Mouse (Mus musculus) forebrain, embryonic 11.5 days (tissue): Measurements from ENCODE around the gene Ano10. TPM values are rescaled to one million over a fixed set of nuclear protein-coding genes. Genes with fewer than 3 reads are reported as not detected.

Source experiments
- ATAC-seq: fragments of 200-750 bp; cut with Nextera tagmentation; replicated peaks from 2 replicates; pipeline ENCODE4 v1.8.0; 2017; ENCODE audit warnings: moderate TSS enrichment; ENCODE audit not compliant: low FRiP score
- DNase-seq: peaks from one replicate; pipeline ENCODE4 v3.0.0-alpha.2; 2017; ENCODE audit warnings: low spot score
- H3K27ac ChIP-seq: fragments of 300-500 bp; sonication (generic); 2 replicates; pipeline ENCODE4 v1.5.1; 2014; ENCODE audit warnings: low read depth, low read length
- H3K27me3 ChIP-seq: fragments of 300-500 bp; sonication (generic); 2 replicates; pipeline ENCODE4 v1.6.1; 2014; ENCODE audit warnings: mild to moderate bottlenecking, low read length, mixed read lengths; ENCODE audit not compliant: control insufficient read depth, insufficient read depth
- H3K36me3 ChIP-seq: fragments of 300-500 bp; sonication (generic); 2 replicates; pipeline ENCODE4 v1.6.1; 2014; ENCODE audit warnings: mild to moderate bottlenecking, low read length, moderate library complexity, mixed read lengths; ENCODE audit not compliant: control insufficient read depth, insufficient read depth
- H3K4me1 ChIP-seq: fragments of 300-500 bp; sonication (generic); replicated peaks from 2 replicates; pipeline ENCODE4 v1.6.1; 2014; ENCODE audit warnings: low read length, mixed read lengths; ENCODE audit not compliant: control insufficient read depth, insufficient read depth
- H3K4me2 ChIP-seq: fragments of 300-500 bp; sonication (generic); 2 replicates; pipeline ENCODE4 v1.6.1; 2014; ENCODE audit warnings: low read depth, mild to moderate bottlenecking, low read length, moderate library complexity, mixed read lengths; ENCODE audit not compliant: severe bottlenecking
- H3K4me3 ChIP-seq: fragments of 300-500 bp; sonication (generic); 2 replicates; pipeline ENCODE4 v1.5.1; 2014; ENCODE audit warnings: low read depth, low read length
- H3K9ac ChIP-seq: fragments of 300-500 bp; sonication (generic); 2 replicates; pipeline ENCODE4 v1.6.1; 2014; ENCODE audit warnings: low read length
- H3K9me3 ChIP-seq: fragments of 300-500 bp; sonication (generic); 2 replicates; pipeline ENCODE4 v1.6.1; 2016; ENCODE audit warnings: low read length, mixed read lengths; ENCODE audit not compliant: control insufficient read depth
- WGBS: fragments of 180-500 bp; shearing (Covaris S2); extraction: QIAGEN DNeasy Blood & Tissue Kit; methylation state at CpG from one replicate; pipeline ENCODE4 v1.1.7; 2014; 5-methylcytosine and 5-hydroxymethylcytosine counted together
- polyA plus RNA-seq: library from polyadenylated mRNA; unstranded; fragments of >200 nt; fragmentation: Nextera tagmentation; extraction: Ambion mirVana; gene quantifications from 2 replicates; pipeline ENCODE4 v1.2.1, GENCODE M21; 2014

The Ano10 gene
- polyA plus RNA-seq, 1 experiment from 2014 or later, result 34.0 TPM

DNA sequence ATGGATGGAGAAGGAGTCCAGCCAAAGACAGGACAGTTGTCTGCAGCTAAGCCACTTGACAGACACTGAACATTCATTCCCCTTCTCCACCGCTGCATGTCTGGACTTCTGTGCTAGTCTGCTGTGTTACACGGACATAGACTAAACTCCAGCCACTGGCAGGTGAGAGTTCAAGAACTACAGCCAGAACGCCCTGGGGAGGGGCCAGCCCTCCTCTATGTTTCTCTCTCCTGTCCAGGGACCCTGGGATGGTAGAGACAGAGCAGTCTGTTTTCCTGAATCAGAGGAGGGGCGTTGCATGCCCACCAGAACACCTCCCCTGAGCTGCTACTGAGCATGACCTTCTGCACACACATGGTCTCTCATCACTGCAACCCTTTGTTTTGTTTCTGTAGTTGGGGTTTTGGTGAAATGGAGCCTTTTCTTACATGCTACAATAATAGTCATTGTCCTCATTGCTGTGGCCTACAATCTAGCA is 8.4 kb downstream of the Ano10 start:
- Histone ChIP-seq H3K27ac (peak overlapping the region; percentile 68; the same call in 1 of the 2 replicates), H3K4me1 (peaks cover 14% of the 10 kb centered on the region), H3K27me3 (no peaks in the 10 kb centered on the region), H3K9ac (no peak overlapping the region), H3K4me3 (no peak overlapping the region), H3K36me3 (no peaks in the 10 kb centered on the region), H3K9me3 (no peaks in the 10 kb centered on the region), H3K4me2 (no peak overlapping the region)
- DNase-seq (peak; percentile 54), ATAC-seq (no peak)
- WGBS, result 12% methylated on average over 4 of the region's 4 CpGs

DNA sequence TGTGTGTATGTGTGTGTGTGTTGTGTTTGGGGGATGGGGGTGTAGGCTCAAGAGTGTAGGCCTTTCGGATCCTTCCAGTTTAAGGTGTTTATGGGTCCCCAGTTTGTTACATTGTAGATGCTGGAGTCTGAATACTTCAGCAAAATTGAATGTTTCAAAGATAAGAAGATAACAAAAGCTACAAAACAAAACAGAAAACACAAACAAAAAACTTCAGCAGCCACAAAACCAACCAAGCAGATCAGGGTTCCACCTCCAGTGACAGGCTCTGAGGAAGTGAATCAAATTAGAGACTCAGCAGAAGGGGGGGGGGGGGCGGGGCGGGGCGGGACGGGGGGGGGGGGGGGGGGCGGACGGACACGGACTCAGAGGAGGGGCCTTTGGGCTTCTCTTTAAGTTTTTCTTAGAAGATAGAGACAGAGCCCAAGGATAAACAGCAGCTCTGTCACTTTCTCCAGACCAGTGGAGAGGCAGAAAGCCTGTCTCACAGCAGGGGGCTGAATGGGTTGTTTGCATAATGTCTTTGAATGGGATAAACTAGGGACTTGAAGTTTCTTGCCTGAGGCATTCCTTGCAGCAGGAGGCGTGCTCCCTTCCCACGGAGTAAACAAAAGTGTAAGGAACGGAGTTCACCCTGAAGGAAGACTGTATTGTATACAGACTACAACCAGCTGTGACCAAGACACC is 8.9 kb downstream of the Ano10 start:
- Histone ChIP-seq H3K4me2 (peak overlapping the region; percentile 8; the same call in 1 of the 2 replicates), H3K4me1 (peaks cover 14% of the 10 kb centered on the region)
- 10% methylated on average over 6 of the region's 11 CpGs for WGBS

DNA sequence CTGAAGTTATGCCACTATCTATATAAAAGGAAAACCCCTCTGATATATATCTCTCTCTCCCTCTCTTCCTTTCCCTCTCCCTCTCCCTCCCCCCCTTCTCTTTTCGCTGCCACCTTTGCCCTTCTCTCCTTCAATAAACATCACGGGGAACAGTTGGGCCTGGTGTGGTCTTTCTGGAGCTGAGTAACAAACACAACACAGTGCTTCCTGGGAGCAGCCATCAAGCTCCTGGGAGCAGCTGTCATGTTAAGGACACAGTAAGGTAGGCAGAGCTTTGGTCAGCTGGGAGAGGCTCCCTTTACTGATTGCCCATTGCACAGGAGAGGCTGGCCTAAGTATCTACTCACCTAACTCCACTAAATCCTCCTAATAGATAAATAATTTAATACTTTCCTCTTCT is 9.5 kb downstream of the Ano10 start:
- no peak for ATAC-seq
- Histone ChIP-seq H3K4me2 (peak overlapping the region; percentile 8; the same call in 1 of the 2 replicates), H3K4me3 (no peak overlapping the region), H3K36me3 (no peaks in the 10 kb centered on the region), H3K27me3 (no peaks in the 10 kb centered on the region), H3K4me1 (peaks cover 14% of the 10 kb centered on the region), H3K27ac (0 out of 2 replicates have a peak overlapping the region, but pooled peaks have one; percentile 46), H3K9me3 (no peaks in the 10 kb centered on the region), H3K9ac (no peak overlapping the region)
- 38% methylated on average over 2 of the region's 2 CpGs for WGBS
- DNase-seq, result peak; percentile 37

More for the DNA sequence above, 8.9 kb downstream of the Ano10 start:
- H3K27me3 ChIP-seq, result no peaks in the 10 kb centered on the region
- H3K4me3 ChIP-seq, result no peak overlapping the region
- no peaks in the 10 kb centered on the region for H3K36me3 ChIP-seq
- DNase-seq (peak; percentile 88), ATAC-seq (peak; percentile 86)
- no peak overlapping the region for H3K9ac ChIP-seq
- H3K27ac ChIP-seq, result peak overlapping the region; percentile 68; the same call in 1 of the 2 replicates
- no peaks in the 10 kb centered on the region for H3K9me3 ChIP-seq

DNA sequence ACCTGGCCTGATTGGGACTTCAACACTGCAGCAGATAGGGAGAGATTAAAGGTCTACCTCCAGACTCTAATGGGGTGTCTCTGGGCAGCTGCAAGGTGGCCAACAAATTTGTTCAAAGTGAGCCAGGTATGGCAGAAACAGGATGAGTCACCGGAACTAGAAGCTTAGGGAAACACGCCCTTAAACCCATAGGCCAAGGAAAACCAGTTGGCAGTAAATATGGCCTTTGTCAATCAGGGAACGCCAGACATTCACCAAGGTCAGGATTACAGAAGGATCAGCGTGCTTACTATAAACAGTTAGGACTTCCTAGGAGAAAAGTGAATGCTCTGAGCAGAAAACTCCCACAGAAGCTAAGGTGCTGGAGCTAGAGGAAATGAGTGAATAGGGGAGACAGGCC is 13.2 kb downstream of the Ano10 start:
- no peak overlapping the region for H3K4me2 ChIP-seq
- ATAC-seq, result no peak

DNA sequence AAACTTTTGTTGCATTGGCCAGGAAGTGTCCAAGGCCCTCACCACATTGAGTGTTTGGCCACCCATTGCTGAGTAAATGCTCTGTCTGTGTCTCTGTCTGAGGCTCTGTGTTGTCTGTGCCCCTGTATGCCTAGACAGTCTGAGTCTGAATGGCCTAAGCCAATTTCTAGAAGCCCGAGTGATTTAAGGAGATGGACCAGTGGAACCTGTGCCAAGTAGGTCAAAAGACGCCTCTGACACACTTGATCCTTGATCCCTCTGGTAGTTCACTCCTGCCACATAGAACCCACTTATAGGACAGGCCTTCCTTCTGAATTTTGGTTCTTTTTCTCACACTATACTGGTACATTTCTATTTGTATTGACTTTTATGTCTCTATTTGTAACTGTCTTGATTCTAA is 17.6 kb downstream of the Ano10 start:
- Histone ChIP-seq H3K36me3 (no peaks in the 10 kb centered on the region; the same call in 1 of the 2 replicates), H3K4me2 (no peak overlapping the region), H3K27ac (no peak overlapping the region), H3K4me1 (no peaks in the 10 kb centered on the region), H3K4me3 (no peak overlapping the region), H3K9me3 (no peaks in the 10 kb centered on the region), H3K9ac (no peak overlapping the region), H3K27me3 (no peaks in the 10 kb centered on the region)
- ATAC-seq (no peak), DNase-seq (no peak)
- WGBS, result 90% methylated on average over 2 of the region's 2 CpGs

More for the DNA sequence above, 13.2 kb downstream of the Ano10 start:
- H3K9me3 ChIP-seq, result no peaks in the 10 kb centered on the region
- no peaks in the 10 kb centered on the region for H3K27me3 ChIP-seq
- peaks cover 14% of the 10 kb centered on the region for H3K4me1 ChIP-seq
- H3K27ac ChIP-seq, result no peak overlapping the region
- no peak for DNase-seq
- no peaks in the 10 kb centered on the region for H3K36me3 ChIP-seq
- no peak overlapping the region for H3K4me3 ChIP-seq
- WGBS, result 94% methylated on average over 4 of the region's 4 CpGs
- no peak overlapping the region for H3K9ac ChIP-seq

DNA sequence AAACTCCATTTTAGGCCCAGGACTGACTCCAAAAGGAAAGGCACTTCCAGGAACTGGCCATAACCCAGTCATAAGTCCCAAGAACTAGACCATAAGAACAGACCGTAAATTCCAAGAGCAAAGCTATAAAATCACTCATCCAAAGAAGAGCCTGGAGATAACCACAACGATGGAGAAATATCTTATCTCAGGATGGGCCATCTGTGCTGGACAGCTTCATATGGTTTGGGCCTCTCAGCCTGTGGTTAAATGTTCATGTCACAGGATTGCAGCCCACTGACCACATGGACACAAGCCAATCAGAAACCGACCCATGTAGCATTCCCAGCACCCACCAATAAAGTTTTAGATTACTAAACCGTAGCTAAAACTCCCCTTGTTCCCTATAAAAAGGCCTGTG is 18.1 kb downstream of the Ano10 start:
- ATAC-seq (no peak), DNase-seq (no peak)
- no peaks in the 10 kb centered on the region for H3K9me3 ChIP-seq
- no peaks in the 10 kb centered on the region; the same call in 1 of the 2 replicates for H3K36me3 ChIP-seq
- no peak overlapping the region for H3K27ac ChIP-seq
- no peak overlapping the region for H3K4me2 ChIP-seq
- 89% methylated on average over 4 of the region's 4 CpGs for WGBS
- no peak overlapping the region for H3K9ac ChIP-seq
- H3K27me3 ChIP-seq, result no peaks in the 10 kb centered on the region
- no peaks in the 10 kb centered on the region for H3K4me1 ChIP-seq
- no peak overlapping the region for H3K4me3 ChIP-seq

DNA sequence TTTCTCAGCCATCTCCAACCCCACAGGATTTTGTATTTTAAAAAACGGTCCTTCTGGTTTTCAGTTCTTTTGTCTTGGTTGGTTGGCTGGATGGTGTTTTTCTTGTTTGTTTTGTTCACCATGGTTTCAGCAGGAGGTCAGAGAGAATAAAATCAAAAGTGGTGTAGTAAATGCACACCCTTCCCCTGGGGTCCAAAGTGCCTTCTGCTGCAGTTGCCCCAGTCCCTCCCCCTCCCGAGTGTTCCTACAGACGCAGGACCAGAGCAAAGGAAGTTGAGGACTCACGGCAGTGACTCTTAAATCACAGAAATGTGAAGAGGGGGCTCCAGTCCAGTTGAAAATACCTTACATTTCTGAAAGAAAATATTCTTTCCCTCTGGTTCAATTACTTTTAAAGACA is 19.9 kb downstream of the Ano10 start:
- H3K4me1 ChIP-seq, result no peaks in the 10 kb centered on the region
- H3K36me3 ChIP-seq, result no peaks in the 10 kb centered on the region; the same call in 1 of the 2 replicates
- no peak overlapping the region for H3K4me2 ChIP-seq
- H3K9ac ChIP-seq, result no peak overlapping the region
- H3K9me3 ChIP-seq, result no peaks in the 10 kb centered on the region
- H3K27me3 ChIP-seq, result no peaks in the 10 kb centered on the region
- no peak overlapping the region for H3K4me3 ChIP-seq
- no peak overlapping the region for H3K27ac ChIP-seq
- WGBS, result 81% methylated on average over 4 of the region's 4 CpGs
- no peak for DNase-seq
- ATAC-seq, result no peak

DNA sequence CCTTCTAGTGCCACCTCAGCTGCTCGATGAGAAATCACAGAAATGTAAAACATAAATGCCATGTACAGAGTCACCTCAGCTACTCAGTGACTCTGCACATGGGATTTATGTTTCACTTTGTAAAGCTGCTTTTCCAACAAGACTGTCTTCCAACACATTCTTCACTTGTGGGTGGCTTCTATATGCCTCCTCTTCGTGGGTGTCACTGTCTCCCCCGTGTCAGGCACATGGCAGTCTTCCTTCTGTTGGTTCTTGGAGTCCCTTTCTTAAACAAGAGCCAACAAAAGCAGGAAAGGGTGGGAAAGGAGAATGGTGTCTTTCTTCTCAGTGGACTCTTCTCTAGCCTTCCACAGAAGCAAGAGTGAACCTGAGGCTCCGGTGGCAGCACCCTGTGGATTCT is 20.3 kb downstream of the Ano10 start:
- H3K27ac ChIP-seq, result no peak overlapping the region
- no peak overlapping the region for H3K4me2 ChIP-seq
- H3K4me3 ChIP-seq, result no peak overlapping the region
- DNase-seq (no peak), ATAC-seq (no peak)
- no peaks in the 10 kb centered on the region for H3K4me1 ChIP-seq
- WGBS, result 85% methylated on average over 4 of the region's 4 CpGs
- no peaks in the 10 kb centered on the region for H3K9me3 ChIP-seq
- H3K36me3 ChIP-seq, result no peaks in the 10 kb centered on the region; the same call in 1 of the 2 replicates
- H3K9ac ChIP-seq, result no peak overlapping the region
- H3K27me3 ChIP-seq, result no peaks in the 10 kb centered on the region

DNA sequence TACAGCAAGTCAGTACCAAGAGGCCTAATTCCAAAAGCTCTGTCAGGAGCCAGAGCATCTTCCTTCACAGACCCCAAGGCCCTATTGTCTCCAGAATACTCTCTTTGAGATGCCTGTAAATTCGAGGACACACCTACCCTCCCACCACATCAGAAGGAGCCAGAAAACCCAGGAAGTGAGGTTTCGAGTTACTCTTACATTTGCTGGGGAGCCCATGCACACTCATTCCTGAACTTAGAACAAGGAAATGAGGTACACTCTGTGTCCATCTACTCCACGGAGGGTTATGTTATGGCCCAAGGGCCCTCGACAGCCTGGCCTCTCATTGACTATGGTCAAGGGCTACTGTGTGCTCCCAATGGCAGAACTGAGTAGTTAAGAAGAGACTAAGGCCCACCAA is 22.4 kb downstream of the Ano10 start:
- H3K4me2 ChIP-seq, result no peak overlapping the region
- DNase-seq (no peak), ATAC-seq (no peak)
- H3K27me3 ChIP-seq, result no peaks in the 10 kb centered on the region
- no peaks in the 10 kb centered on the region; the same call in 1 of the 2 replicates for H3K36me3 ChIP-seq
- 82% methylated on average over 4 of the region's 4 CpGs for WGBS
- no peak overlapping the region for H3K4me3 ChIP-seq
- no peak overlapping the region for H3K9ac ChIP-seq
- no peaks in the 10 kb centered on the region for H3K4me1 ChIP-seq
- H3K9me3 ChIP-seq, result no peaks in the 10 kb centered on the region
- H3K27ac ChIP-seq, result no peak overlapping the region
